Mouse (Mus musculus): ENCODE measurements at regions not wholly inside any gene's neighbourhood (a gene's known extent, or its start where the extent isn't known, plus 50 kb on each side); places are given as distances from the start of the nearest gene placed in this dataset.

DNA sequence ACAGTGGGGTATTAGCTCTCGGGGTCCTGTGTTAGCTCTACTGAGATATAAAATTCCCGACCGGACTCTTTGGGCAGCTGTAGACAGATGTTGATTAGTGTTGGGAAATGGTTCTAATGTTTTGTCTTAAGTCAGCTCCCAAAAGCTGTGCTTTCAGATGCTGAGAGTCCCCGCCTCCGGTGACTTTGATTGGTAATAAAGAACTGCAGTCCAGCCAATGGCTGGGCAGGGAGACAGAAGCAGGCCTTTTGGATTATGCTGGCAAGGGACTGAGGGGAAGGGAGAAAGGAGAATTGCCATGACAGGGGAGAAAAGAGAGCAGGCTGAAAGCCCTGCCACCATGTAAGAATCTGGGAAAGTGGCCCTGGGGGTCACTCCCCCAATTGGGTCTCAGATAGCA is 73.4 kb upstream of the Nabp1 start:
- no peak for ATAC-seq (replicated peaks; ENCODE audit: low FRiP score, low TSS enrichment, poor library complexity, severe bottlenecking)

DNA sequence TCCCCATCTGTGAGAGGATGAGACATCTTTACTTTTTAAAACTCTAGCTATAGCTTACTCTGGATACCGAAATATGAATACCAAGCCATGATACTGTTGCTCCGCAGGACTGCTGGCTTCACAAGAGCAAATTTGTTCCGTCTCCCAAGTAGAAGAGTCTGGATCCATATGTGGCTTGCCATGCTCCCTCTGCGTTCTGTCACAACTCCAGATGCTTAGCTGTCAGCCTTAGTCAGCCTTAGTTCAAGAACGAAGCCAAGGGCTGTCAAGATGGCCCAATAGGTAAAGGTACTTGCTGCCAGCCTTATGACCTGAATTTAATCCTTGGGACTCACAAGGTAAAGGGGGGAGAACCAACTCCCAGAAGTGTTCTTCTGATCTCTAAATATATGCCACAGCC is 64.6 kb upstream of the Nabp1 start:
- ATAC-seq (replicated peaks; ENCODE audit: low FRiP score, low TSS enrichment, poor library complexity, severe bottlenecking), result no peak

DNA sequence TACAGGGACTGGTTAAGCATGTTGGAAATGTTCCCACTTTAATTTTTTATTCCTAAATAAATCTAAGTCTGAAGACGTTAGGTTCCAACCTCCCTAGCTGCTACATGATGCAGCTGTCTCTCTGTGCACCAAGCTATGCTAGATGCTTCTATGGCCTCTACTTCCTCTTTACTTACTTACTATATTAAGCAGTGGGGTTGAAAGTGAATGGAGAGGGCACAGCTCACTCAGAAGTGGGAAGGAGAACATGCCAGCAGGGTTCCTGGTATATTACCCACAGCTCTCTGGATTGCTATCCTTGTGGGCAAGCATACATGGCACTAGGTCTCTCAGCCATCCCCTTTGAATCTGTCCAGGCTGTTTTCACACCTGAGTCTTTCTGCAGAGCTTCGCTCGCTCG is 61.4 kb upstream of the Nabp1 start:
- no peak for ATAC-seq (replicated peaks; ENCODE audit: low FRiP score, low TSS enrichment, poor library complexity, severe bottlenecking)

DNA sequence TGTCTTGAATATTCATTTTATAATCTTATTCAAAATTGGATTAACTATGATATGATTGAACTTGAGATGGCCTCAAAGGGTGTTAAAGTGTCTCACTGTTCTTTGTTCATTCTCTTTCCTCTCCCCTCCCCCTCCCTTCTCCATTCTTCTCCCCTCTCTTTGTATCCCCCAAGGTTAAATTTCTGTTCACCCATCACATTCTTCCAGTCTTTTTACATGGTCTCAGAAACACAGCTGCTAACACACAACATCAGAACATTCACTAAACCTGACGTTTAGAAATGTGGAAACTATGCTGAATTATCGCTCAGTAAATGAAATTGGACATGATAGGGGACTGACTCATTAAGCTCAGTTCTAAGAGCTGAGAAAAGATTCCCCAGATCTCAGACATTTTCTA is 60.6 kb upstream of the Nabp1 start:
- ATAC-seq (replicated peaks; ENCODE audit: low FRiP score, low TSS enrichment, poor library complexity, severe bottlenecking), result no peak

DNA sequence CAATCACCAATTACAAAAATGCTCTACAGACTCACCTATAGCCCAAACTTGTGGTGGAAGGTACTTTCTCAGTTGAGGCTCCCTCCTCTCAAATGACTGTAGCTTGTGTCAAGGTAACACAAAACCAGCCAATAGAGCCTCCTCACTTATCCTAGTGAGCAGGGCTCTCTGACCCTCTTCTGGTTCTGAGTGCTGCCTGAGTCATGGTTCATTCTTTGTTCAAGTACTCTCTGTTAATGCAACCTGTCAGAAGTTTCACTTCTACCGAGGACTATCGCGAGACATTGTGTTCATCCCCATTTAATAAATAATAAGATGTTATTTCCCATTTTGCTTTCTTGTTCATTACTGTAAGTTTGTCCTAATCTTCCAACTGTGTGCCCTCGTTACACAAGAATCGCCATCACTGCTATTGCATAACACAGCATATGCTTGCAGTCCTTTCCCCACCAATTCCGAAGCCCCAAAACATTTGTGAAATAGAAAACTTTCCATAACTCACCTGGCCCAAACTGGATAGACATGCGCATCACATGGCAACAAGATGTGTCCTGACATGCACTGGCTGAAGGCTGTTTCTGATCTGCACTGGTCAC is 59.6 kb upstream of the Nabp1 start:
- no peak for ATAC-seq (replicated peaks; ENCODE audit: low FRiP score, low TSS enrichment, poor library complexity, severe bottlenecking)

DNA sequence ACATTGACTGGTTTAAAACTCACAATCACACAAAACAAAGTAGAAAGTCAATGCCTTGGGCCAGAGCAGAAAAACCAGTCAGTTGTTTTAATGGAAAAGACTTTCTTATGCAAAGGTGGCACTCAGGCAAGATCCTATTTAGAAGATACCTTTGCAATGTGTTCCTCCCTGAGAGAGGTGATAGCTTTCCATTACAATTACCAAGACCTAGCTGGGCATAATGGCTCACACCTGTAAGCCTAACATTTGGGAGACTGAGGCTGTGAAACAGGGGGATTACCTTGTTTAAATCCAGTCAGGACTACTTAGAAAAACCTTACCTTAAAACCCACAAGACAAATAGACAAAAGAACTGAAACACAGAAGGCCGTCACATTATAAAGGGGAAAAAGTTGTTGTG is 57.9 kb upstream of the Nabp1 start:
- ATAC-seq (replicated peaks; ENCODE audit: low FRiP score, low TSS enrichment, poor library complexity, severe bottlenecking), result no peak

DNA sequence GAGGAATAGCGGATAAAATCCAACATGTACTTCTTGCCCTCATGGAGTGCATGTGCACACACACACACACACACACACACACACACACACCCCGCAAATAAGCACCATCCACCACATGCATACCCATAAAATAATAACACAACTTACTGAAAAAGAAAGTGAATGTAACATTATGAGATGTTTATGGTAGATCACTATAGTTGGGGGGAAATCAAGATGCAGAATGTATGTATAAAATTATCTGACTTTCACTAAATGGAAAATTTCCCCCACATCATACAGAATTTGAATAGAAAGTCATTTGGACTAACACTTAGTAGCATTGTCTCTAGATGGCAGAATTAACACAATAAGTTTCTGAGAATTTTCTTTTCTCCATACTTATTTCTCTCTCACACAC is 57.2 kb upstream of the Nabp1 start:
- no peak for ATAC-seq (replicated peaks; ENCODE audit: low FRiP score, low TSS enrichment, poor library complexity, severe bottlenecking)

DNA sequence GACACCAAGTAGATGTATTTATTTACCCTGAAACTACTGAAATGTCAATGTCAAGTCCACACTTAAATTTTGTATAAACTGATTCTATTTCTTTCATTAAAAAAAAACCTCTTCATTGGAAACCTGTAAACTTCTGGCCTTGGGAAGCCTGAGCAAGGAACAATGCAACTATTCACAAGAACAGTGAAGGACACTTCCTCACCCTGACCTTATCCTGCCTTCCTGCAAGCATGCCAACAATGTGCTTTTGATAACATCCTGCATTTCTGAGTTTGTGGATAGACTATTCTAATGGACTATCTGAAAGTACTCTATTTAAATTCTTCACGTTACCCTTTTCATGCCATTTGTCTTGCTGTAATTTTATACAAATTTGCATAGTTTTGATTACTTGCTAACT is 53.1 kb upstream of the Nabp1 start:
- ATAC-seq (replicated peaks; ENCODE audit: low FRiP score, low TSS enrichment, poor library complexity, severe bottlenecking), result no peak

DNA sequence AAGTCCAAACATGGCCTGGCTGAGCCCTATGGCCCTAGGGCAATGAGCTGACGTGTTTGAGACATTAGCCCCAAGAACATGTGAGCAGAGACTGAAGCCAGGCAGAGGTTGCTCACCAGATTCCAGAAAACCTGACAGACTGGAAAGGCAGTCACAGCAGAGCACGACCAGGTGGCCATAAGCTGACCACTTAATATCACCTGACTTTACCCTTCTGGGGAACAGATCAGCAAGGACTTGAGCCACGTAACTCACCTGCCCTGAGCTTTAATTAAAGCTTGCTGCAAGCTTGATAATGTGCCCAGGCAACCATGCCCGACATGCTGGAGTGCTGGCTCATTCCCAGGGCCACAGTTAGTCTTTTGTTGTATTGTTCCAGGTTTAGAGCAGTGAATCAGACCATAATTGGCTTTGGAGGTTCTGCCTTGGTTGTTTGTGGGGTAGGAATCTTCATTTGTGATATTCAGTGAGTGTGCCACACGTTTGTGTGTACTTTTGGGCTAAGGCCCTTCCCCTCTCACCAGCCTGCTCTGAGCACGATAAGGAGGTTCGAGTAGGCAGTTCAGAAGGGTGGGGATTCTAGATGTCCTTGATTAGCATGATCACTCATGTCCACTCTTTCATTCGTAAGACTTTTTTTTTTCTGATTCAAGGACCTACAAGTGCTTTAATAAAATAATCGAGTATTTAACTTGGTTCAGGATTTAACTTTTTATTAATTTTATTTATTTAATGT is 52.1 kb upstream of the Nabp1 start:
- peak; percentile 88 for ATAC-seq (replicated peaks; ENCODE audit: low FRiP score, low TSS enrichment, poor library complexity, severe bottlenecking)

DNA sequence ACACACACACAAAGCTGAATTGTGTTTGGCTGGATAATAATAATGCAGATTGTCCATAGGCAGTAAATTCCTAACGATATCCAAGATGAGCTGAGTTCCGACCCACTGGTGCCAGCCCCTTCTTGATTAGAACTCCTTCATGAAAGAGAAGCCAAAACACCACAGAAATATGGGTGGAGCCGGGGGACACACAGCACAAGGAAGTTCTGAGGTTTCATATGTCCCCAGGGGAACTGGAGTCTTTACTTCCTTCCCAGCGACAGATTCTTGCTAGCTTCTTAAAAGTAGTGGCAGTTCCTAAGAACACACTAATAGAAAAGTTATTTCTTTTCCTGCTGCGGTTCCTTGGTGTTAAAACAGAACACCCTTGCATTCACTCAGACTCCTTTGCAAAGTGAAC is 51.4 kb upstream of the Nabp1 start:
- ATAC-seq (replicated peaks; ENCODE audit: low FRiP score, low TSS enrichment, poor library complexity, severe bottlenecking), result peak; percentile 59

DNA sequence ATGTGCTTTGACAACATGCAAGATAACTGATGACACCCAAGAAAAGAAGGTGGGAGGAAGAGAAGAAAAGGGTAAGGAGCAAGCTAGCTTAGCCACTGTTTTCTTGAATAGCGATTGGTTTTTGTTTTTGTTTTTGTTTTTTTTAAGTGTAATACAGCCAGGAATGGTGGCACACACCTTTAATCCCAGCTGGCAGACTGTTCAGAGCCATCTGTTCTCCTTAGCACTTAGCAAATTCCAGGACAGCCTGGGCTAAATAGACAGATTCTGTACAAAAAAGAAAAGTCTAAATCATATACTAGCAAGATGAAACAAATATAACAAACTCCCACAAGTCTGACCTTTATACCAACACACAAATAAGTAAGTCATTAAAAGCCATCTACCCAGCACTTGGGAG is 50.4 kb upstream of the Nabp1 start:
- ATAC-seq (replicated peaks; ENCODE audit: low FRiP score, low TSS enrichment, poor library complexity, severe bottlenecking), result no peak
